Comparison of ENCODE assay signal across 7 mouse cellular contexts in genomic region chr3:27155051-27155855, GRCm38 (mm10). TPM values are rescaled to one million over a fixed set of nuclear protein-coding genes. Genes with fewer than 3 reads are reported as not detected.
A peak's percentile ranks its signal among the peaks of the same experiment; 100 is the strongest.
DNase-seq lines count a peak whose midpoint lies in the region; ATAC-seq lines count a peak whose summit lies in the region.

No protein-coding gene starts in this region.

- peak; percentile 16 to 19 for DNase-seq in urinary bladder, adult 18-20 months (ENCODE audit: low spot score in 2 of 2)
- no peak for DNase-seq in urinary bladder, adult 2 months (ENCODE audit: low spot score)
- peak; percentile 34 for DNase-seq in forelimb bud, embryonic 11.5 days (ENCODE audit: low read depth, low spot score)
- DNase-seq in large intestine, adult 2 months (ENCODE audit: low read depth, low spot score), result peak; percentile 78
- peak; percentile 10 for DNase-seq in naive thymus-derived CD4-positive, alpha-beta T cell, adult 2 months (ENCODE audit: low read depth)
- no peak for DNase-seq in right cerebral cortex, postnatal 14 days

- ATAC-seq in CD4-positive, CD25-positive, alpha-beta regulatory T cell, adult 4 months, result no peak

- WGBS in large intestine, adult 2 months, result 22% methylated on average over 6 of the region's 6 CpGs

RNA-seq across cellular contexts. Expression of gene Ect2, which starts 1.6 kb away (rescaled TPM):
- polyA plus RNA-seq in urinary bladder, adult 2 months (2012; rRNA removed), result 1.3 and 1.4 TPM in 2 replicates
- 5.6 and 6.4 TPM in 2 replicates for polyA plus RNA-seq in large intestine, adult 2 months (2012; rRNA removed)
- 1 to 10 TPM; 4.6 to 7.3 TPM for polyA plus RNA-seq in CD4-positive, CD25-positive, alpha-beta regulatory T cell, adult 4 months (2017; shearing (Covaris generic))

RNA-seq across cellular contexts. Expression of gene Nceh1, which starts 27.5 kb away (rescaled TPM):
- polyA plus RNA-seq in urinary bladder, adult 2 months (2012; rRNA removed), result 5.8 and 7.9 TPM in 2 replicates
- polyA plus RNA-seq in large intestine, adult 2 months (2012; rRNA removed), result 4.7 and 12.9 TPM in 2 replicates
- polyA plus RNA-seq in CD4-positive, CD25-positive, alpha-beta regulatory T cell, adult 4 months (2017; shearing (Covaris generic)), result 10 to 100 TPM; 22.1 to 26.8 TPM

Comparison
In these comparisons a context has a peak if more than half of its experiments do, and no peak if none do; other contexts are left out.
1. DNase-seq: peak in urinary bladder, adult 18-20 months (2 of 2), forelimb bud, embryonic 11.5 days (single experiment), large intestine, adult 2 months (single experiment) and naive thymus-derived CD4-positive, alpha-beta T cell, adult 2 months (single experiment); none in urinary bladder, adult 2 months (single experiment) and right cerebral cortex, postnatal 14 days (single experiment).